In genomic region chr13:55152621-55153415, GRCm38 (mm10) we compare ENCODE assay signal across 9 mouse cellular contexts. TPM values are rescaled to one million over a fixed set of nuclear protein-coding genes. Genes with fewer than 3 reads are reported as not detected.
A peak's percentile ranks its signal among the peaks of the same experiment; 100 is the strongest.
DNase-seq lines count a peak whose midpoint lies in the region; ATAC-seq lines count a peak whose summit lies in the region.
"Had no signal": no experiment of that assay in that cellular context is flagged by ENCODE, and none has a peak within 500 bp of the region (broad histone marks: within the 10 kb centered on the region; RNA-seq: fewer than 3 reads in every experiment).

Gene Fgfr4, plus strand, starts transcription at chr13:55152640.

- H3K9me3 ChIP-seq in limb, embryonic 11.5 days (ENCODE audit: control insufficient read depth, low read length): no peaks in the 10 kb centered on the region
- H3K9me3 ChIP-seq in midbrain, embryonic 16.5 days (replicated peaks; ENCODE audit: control insufficient read depth, low read length, poor library complexity, severe bottlenecking): no peaks in the 10 kb centered on the region
- H3K9me3 ChIP-seq: G1E had no signal

- H3K4me3 ChIP-seq in limb, embryonic 11.5 days (ENCODE audit: low read depth, low read length): peak within 1 kb of the TSS; percentile 50
- H3K4me3 ChIP-seq in midbrain, embryonic 16.5 days (ENCODE audit: low read depth, low read length): peak within 1 kb of the TSS; percentile 52

- peak; percentile 52 for DNase-seq in gastrocnemius, postnatal 14 days
- no peak for DNase-seq in gastrocnemius, adult 8-10 months (ENCODE audit: low spot score in 2 of 2)
- peak; percentile 77 for DNase-seq in embryo, embryonic 11 days
- peak; percentile 19 to 31 for DNase-seq in heart, postnatal 14 days
- peak; percentile 78 for DNase-seq in limb, embryonic 11.5 days (ENCODE audit: low spot score)
- DNase-seq in frontal cortex, postnatal 14 days (ENCODE audit: low spot score in 2 of 2): no peak

- H3K4me2 ChIP-seq in limb, embryonic 11.5 days (ENCODE audit: low read depth, severe bottlenecking): peak within 1 kb of the TSS; percentile 95
- peak within 1 kb of the TSS; percentile 98 for H3K4me2 ChIP-seq in midbrain, embryonic 16.5 days (ENCODE audit: low read length)

- H3K9ac ChIP-seq in limb, embryonic 11.5 days (ENCODE audit: low read length): peak within 1 kb of the TSS; percentile 50
- peak within 1 kb of the TSS; percentile 73 for H3K9ac ChIP-seq in midbrain, embryonic 16.5 days (ENCODE audit: low read depth, low read length)

- ATAC-seq in limb, embryonic 11.5 days (ENCODE audit: insufficient number of reproducible peaks, low FRiP score, low TSS enrichment, low read depth): peak; percentile 67
- ATAC-seq in midbrain, embryonic 16.5 days: 0 out of 2 replicates have a peak, but pooled peaks have one; percentile 42
- ATAC-seq in erythroid progenitor cell, adult 5-6 weeks (replicated peaks; ENCODE audit: low FRiP score, poor library complexity, severe bottlenecking): no peak

- WGBS in limb, embryonic 11.5 days: under 1% methylated on average over 64 of the region's 68 CpGs
- 1% methylated on average over 67 of the region's 68 CpGs for WGBS in midbrain, embryonic 16.5 days

- H3K27me3 ChIP-seq in limb, embryonic 11.5 days (ENCODE audit: control insufficient read depth, insufficient read depth, low read length): peaks cover 12% of the 10 kb centered on the region
- H3K27me3 ChIP-seq in midbrain, embryonic 16.5 days (ENCODE audit: control insufficient read depth, insufficient read depth, low read depth, low read length): peaks cover 18% of the 10 kb centered on the region

- H3K27ac ChIP-seq in limb, embryonic 11.5 days (replicated peaks; ENCODE audit: low read depth, low read length): no peak within 1 kb of the TSS
- no peak within 1 kb of the TSS for H3K27ac ChIP-seq in midbrain, embryonic 16.5 days (ENCODE audit: low read length)

- H3K4me1 ChIP-seq in limb, embryonic 11.5 days (ENCODE audit: control insufficient read depth, insufficient read depth, low read length): no peaks in the 10 kb centered on the region
- H3K4me1 ChIP-seq in midbrain, embryonic 16.5 days (ENCODE audit: control insufficient read depth, insufficient read depth, low read length): peaks cover 6% of the 10 kb centered on the region

- intact Hi-C loops in gastrocnemius, postnatal 14 days (cut with DNase I; ENCODE audit: low total_unique reads): no loop called here
- intact Hi-C loops in heart, postnatal 14 days (cut with DNase I): no loop called here

- no peaks in the 10 kb centered on the region for H3K36me3 ChIP-seq in limb, embryonic 11.5 days (ENCODE audit: control insufficient read depth, insufficient read depth, low read length)
- H3K36me3 ChIP-seq in midbrain, embryonic 16.5 days (ENCODE audit: control insufficient read depth, insufficient read depth, low read length): no peaks in the 10 kb centered on the region
- H3K36me3 ChIP-seq: G1E had no signal

RNA-seq across cellular contexts. Expression of gene Fgfr4, which starts in this region (rescaled TPM):
- total RNA-seq in gastrocnemius, postnatal 14 days (2021): 1 to 10 TPM; 6.6 to 6.7 TPM
- 1 to 10 TPM in 3 of 4 experiments, under 1 TPM in 1; 0.62 to 1.4 (median 1.4) TPM for total RNA-seq in gastrocnemius, adult 8-10 months (2022)
- total RNA-seq in heart, postnatal 14 days (2021): under 1 TPM; 0.31 to 0.39 TPM
- polyA plus RNA-seq in limb, embryonic 11.5 days (2014; fragmentation: Nextera tagmentation; extraction: Ambion mirVana): 3.9 and 4.4 TPM in 2 replicates
- 0.60 and 0.82 TPM in 2 replicates for polyA plus RNA-seq in midbrain, embryonic 16.5 days (2015; fragmentation: Nextera tagmentation; extraction: Ambion mirVana)
- total RNA-seq in erythroid progenitor cell, adult 5-6 weeks (2015; ENCODE audit: low replicate concordance): not detected in 2 replicates
- total RNA-seq in erythroid progenitor cell, adult 5-6 weeks (2017; ENCODE audit: low replicate concordance): not detected in 2 replicates
- polyA plus RNA-seq: G1E had no signal

Comparison
In these comparisons a context has a peak if more than half of its experiments do, and no peak if none do; other contexts are left out.
1. DNase-seq: peak in gastrocnemius, postnatal 14 days (single experiment), embryo, embryonic 11 days (single experiment) and limb, embryonic 11.5 days (single experiment); none in gastrocnemius, adult 8-10 months (0 of 2) and frontal cortex, postnatal 14 days (0 of 2).
2. Peak in DNase-seq in heart, postnatal 14 days; RNA of the gene not detected or under 1 TPM.
3. Peak in ATAC-seq, H3K4me3 ChIP-seq, H3K9ac ChIP-seq and H3K4me2 ChIP-seq in midbrain, embryonic 16.5 days; RNA of the gene not detected or under 1 TPM.